Mouse (Mus musculus): ENCODE results near the gene Mrpl42. TPM values are rescaled to one million over a fixed set of nuclear protein-coding genes. Genes with fewer than 3 reads are reported as not detected.

Mrpl42 gene
- polyA plus RNA-seq, 1 experiment from 2014 or later, result 381 TPM

DNA sequence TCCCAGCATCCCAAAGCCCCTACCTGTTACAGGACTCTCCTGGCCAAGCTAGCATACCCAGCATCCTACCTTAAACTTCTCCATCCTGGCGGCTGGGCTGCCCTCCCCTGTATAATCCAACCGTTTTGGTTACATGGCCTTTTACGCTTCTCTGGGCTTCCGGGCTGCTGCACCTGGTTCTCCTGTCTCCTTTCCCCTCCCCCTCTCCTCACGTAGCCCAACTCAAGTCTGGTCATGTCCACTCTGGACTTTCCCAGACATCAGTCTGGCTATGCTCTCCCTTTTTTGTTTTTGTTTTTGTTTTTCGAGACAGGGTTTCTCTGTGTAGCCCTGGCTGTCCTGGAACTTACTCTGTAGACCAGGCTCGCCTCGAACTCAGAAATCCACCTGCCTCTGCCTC lies 10.9 kb upstream of the Mrpl42 start:
- Histone ChIP-seq H3K27me3 (ENCODE audit: poor library complexity, severe bottlenecking) (no peaks in the 10 kb centered on the region), H3K27ac (no peak overlapping the region), H3K4me1 (peaks cover 18% of the 10 kb centered on the region), H3K4me3 (no peak overlapping the region), H3K36me3 (replicated peaks) (peaks cover 6% of the 10 kb centered on the region), H3K9me3 (no peaks in the 10 kb centered on the region)
- WGBS, result 88% methylated on average over 8 of the region's 8 CpGs
- DNase-seq (ENCODE audit: extremely low spot score, low spot score), result no peak

- 83% methylated on average over 3 of the region's 3 CpGs for WGBS
- no peaks in the 10 kb centered on the region for H3K36me3 ChIP-seq (replicated peaks)
- no peaks in the 10 kb centered on the region for H3K27me3 ChIP-seq (ENCODE audit: poor library complexity, severe bottlenecking)
- no peak overlapping the region for H3K4me3 ChIP-seq
- H3K27ac ChIP-seq, result no peak overlapping the region
- H3K9me3 ChIP-seq, result no peaks in the 10 kb centered on the region
- DNase-seq (ENCODE audit: extremely low spot score, low spot score), result no peak
- peaks cover 7% of the 10 kb centered on the region for H3K4me1 ChIP-seq
Measured at GRCm38 (mm10) chr10:95509263-95509662, 7.5 kb upstream of the Mrpl42 start.

DNA sequence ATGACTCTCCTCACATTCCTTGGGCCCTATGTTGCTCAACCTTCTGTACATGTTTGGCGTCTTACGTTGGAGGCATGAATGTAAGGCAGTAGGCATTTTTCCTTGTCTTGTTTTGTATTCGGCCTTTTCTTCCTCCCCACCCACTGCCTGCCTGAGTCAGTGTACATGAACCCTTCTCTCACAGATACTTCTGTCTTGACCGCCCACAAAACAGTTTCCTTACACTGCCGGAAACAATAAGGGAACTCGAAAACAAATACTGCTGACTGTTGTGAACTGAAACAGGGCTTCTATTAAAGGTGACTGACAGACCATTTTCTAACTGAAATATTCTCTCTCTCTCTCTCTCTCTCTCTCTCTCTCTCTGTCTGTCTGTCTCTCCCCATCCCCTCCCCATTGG lies 7.1 kb upstream of the Mrpl42 start:
- WGBS, result 86% methylated on average over 6 of the region's 6 CpGs
- no peak overlapping the region for H3K4me3 ChIP-seq
- no peaks in the 10 kb centered on the region for H3K36me3 ChIP-seq (replicated peaks)
- DNase-seq (ENCODE audit: extremely low spot score, low spot score), result no peak
- no peaks in the 10 kb centered on the region for H3K27me3 ChIP-seq (ENCODE audit: poor library complexity, severe bottlenecking)
- H3K4me1 ChIP-seq, result peaks cover 2% of the 10 kb centered on the region
- H3K27ac ChIP-seq, result no peak overlapping the region
- H3K9me3 ChIP-seq, result no peaks in the 10 kb centered on the region

- Histone ChIP-seq H3K4me1 (no peaks in the 10 kb centered on the region), H3K36me3 (replicated peaks) (no peaks in the 10 kb centered on the region), H3K4me3 (no peak overlapping the region), H3K9me3 (no peaks in the 10 kb centered on the region), H3K27ac (no peak overlapping the region), H3K27me3 (ENCODE audit: poor library complexity, severe bottlenecking) (no peaks in the 10 kb centered on the region)
- 87% methylated on average over 8 of the region's 8 CpGs for WGBS
- DNase-seq (ENCODE audit: extremely low spot score, low spot score), result no peak
Measured at GRCm38 (mm10) chr10:95508126-95508525, 6.4 kb upstream of the Mrpl42 start.

GRCm38 (mm10) chr10:95504341-95504740 lies 2.6 kb upstream of the Mrpl42 start:
- WGBS, result 70% methylated on average over 1 of the region's 1 CpGs

GRCm38 (mm10) chr10:95503443-95504235 lies 1.9 kb upstream of the Mrpl42 start:
- H3K9me3 ChIP-seq, result no peaks in the 10 kb centered on the region
- WGBS, result 92% methylated on average over 14 of the region's 14 CpGs
- no peak overlapping the region for H3K4me3 ChIP-seq
- DNase-seq (ENCODE audit: extremely low spot score, low spot score), result no peak
- H3K36me3 ChIP-seq (replicated peaks), result peaks cover 11% of the 10 kb centered on the region
- peaks cover 16% of the 10 kb centered on the region for H3K4me1 ChIP-seq
- H3K27ac ChIP-seq, result no peak overlapping the region
- H3K27me3 ChIP-seq (ENCODE audit: poor library complexity, severe bottlenecking), result no peaks in the 10 kb centered on the region

More at GRCm38 (mm10) chr10:95504341-95504740, 2.6 kb upstream of the Mrpl42 start:
- Histone ChIP-seq H3K4me1 (peaks cover 16% of the 10 kb centered on the region), H3K4me3 (no peak overlapping the region), H3K27ac (no peak overlapping the region), H3K27me3 (ENCODE audit: poor library complexity, severe bottlenecking) (no peaks in the 10 kb centered on the region), H3K9me3 (no peaks in the 10 kb centered on the region), H3K36me3 (replicated peaks) (0 out of 2 replicates have a peak, but pooled peaks cover 6% of the 10 kb centered on the region)
- no peak for DNase-seq (ENCODE audit: extremely low spot score, low spot score)

GRCm38 (mm10) chr10:95501033-95501432 lies 707 bp downstream of the Mrpl42 start:
- DNase-seq (ENCODE audit: extremely low spot score, low spot score), result no peak
- no peaks in the 10 kb centered on the region for H3K27me3 ChIP-seq (ENCODE audit: poor library complexity, severe bottlenecking)
- no peaks in the 10 kb centered on the region for H3K9me3 ChIP-seq

DNA sequence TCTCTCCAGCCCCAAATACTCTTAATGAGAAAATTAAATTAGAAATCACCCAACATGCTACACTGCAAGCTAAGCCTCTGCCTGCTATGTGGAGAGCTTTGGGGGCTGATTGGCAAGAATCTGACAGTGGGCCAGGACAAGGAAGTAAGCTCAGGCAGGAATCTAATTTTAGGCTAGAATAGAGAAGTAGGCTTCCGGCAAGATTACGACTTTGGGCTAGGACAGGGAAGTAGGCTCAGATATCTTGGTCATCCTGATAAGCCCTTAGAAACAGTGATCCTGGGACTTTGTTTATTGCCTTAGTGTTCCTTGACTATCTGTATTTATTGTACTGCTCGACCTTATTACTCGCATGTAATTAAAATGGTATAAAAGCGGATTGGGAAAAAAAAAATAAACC lies 7.5 kb downstream of the Mrpl42 start:
- no peak for DNase-seq (ENCODE audit: extremely low spot score, low spot score)
- WGBS, result 96% methylated on average over 5 of the region's 5 CpGs
- Histone ChIP-seq H3K27ac (no peak overlapping the region), H3K4me3 (no peak overlapping the region), H3K4me1 (no peaks in the 10 kb centered on the region), H3K27me3 (ENCODE audit: poor library complexity, severe bottlenecking) (no peaks in the 10 kb centered on the region), H3K36me3 (replicated peaks) (peaks cover 99% of the 10 kb centered on the region), H3K9me3 (peaks cover 4% of the 10 kb centered on the region; the same call in 1 of the 2 replicates)

More at GRCm38 (mm10) chr10:95501033-95501432, 707 bp downstream of the Mrpl42 start:
- Histone ChIP-seq H3K36me3 (replicated peaks) (peaks cover 37% of the 10 kb centered on the region), H3K27ac (peak overlapping the region; percentile 97), H3K4me3 (peak overlapping the region; percentile 82), H3K4me1 (peaks cover 16% of the 10 kb centered on the region)
- WGBS, result 3% methylated on average over 7 of the region's 7 CpGs

DNA sequence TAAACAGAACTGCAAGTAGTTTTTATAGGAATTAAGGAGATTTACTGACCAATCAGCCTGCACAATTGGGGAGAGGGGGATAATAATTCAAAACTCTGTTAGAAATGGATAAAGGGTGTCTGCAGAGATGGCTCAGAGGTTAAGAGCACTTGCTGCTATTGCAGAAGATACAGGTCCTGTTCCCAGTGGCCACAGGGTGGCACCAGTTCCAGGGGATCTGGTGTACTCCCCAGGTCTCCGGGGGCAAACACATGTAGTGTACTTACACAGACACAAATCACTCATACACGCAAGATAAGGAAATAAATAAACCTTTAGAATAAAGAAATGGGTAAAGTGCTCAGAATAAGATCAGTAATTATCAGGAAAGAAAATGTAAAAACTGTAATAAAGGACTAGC lies 12.1 kb downstream of the Mrpl42 start:
- no peak for DNase-seq (ENCODE audit: extremely low spot score, low spot score)
- Histone ChIP-seq H3K27ac (no peak overlapping the region), H3K36me3 (replicated peaks) (peaks cover 99% of the 10 kb centered on the region), H3K4me3 (no peak overlapping the region), H3K9me3 (peaks cover under 1% of the 10 kb centered on the region; the same call in 1 of the 2 replicates), H3K4me1 (no peaks in the 10 kb centered on the region), H3K27me3 (ENCODE audit: poor library complexity, severe bottlenecking) (no peaks in the 10 kb centered on the region)
- 88% methylated on average over 2 of the region's 2 CpGs for WGBS

DNA sequence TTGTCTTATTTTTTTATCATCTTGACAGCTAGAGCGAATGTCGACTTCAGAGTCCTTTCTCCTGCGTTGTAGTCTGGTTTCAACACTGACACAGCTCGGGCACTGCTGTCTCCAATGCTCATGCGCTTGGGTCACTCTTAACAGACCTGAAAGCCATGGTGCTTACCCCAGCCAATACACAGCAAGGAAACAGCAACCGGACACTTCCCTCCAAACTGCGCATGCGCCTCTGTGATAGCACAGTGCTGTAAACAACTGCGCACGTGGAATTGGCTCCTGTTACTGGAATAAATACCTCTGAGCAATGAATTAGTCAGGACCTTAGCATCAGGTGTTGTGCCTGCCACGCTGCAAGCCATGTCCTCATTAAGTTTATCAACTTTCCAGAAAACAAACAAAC lies 24.2 kb downstream of the Mrpl42 start:
- peaks cover 6% of the 10 kb centered on the region; the same call in 1 of the 2 replicates for H3K4me1 ChIP-seq
- H3K27me3 ChIP-seq (ENCODE audit: poor library complexity, severe bottlenecking), result no peaks in the 10 kb centered on the region
- WGBS, result 82% methylated on average over 11 of the region's 11 CpGs
- H3K9me3 ChIP-seq, result no peaks in the 10 kb centered on the region
- DNase-seq (ENCODE audit: extremely low spot score, low spot score), result no peak
- no peak overlapping the region for H3K27ac ChIP-seq
- H3K36me3 ChIP-seq (replicated peaks), result peaks cover 26% of the 10 kb centered on the region
- H3K4me3 ChIP-seq, result no peak overlapping the region

GRCm38 (mm10) chr10:95475923-95476322 lies 25.8 kb downstream of the Mrpl42 start:
- Histone ChIP-seq H3K4me3 (no peak overlapping the region), H3K9me3 (no peaks in the 10 kb centered on the region), H3K36me3 (replicated peaks) (peaks cover 14% of the 10 kb centered on the region), H3K27me3 (ENCODE audit: poor library complexity, severe bottlenecking) (no peaks in the 10 kb centered on the region), H3K4me1 (peaks cover 6% of the 10 kb centered on the region; the same call in 1 of the 2 replicates), H3K27ac (no peak overlapping the region)
- peak; percentile 81 for DNase-seq (ENCODE audit: extremely low spot score, low spot score)
- 18% methylated on average over 10 of the region's 10 CpGs for WGBS

- no peaks in the 10 kb centered on the region for H3K36me3 ChIP-seq (replicated peaks)
- no peak for DNase-seq (ENCODE audit: extremely low spot score, low spot score)
- H3K4me3 ChIP-seq, result no peak overlapping the region
- 87% methylated on average over 11 of the region's 11 CpGs for WGBS
- no peaks in the 10 kb centered on the region for H3K9me3 ChIP-seq
- peaks cover 6% of the 10 kb centered on the region; the same call in 1 of the 2 replicates for H3K4me1 ChIP-seq
- no peaks in the 10 kb centered on the region for H3K27me3 ChIP-seq (ENCODE audit: poor library complexity, severe bottlenecking)
- H3K27ac ChIP-seq, result no peak overlapping the region
Measured at GRCm38 (mm10) chr10:95471889-95472547, 29.7 kb downstream of the Mrpl42 start.

- Histone ChIP-seq H3K4me1 (peaks cover 6% of the 10 kb centered on the region; the same call in 1 of the 2 replicates), H3K9me3 (no peaks in the 10 kb centered on the region), H3K36me3 (replicated peaks) (no peaks in the 10 kb centered on the region), H3K4me3 (no peak overlapping the region), H3K27ac (no peak overlapping the region), H3K27me3 (ENCODE audit: poor library complexity, severe bottlenecking) (no peaks in the 10 kb centered on the region)
- WGBS, result 79% methylated on average over 3 of the region's 3 CpGs
- no peak for DNase-seq (ENCODE audit: extremely low spot score, low spot score)
Measured at GRCm38 (mm10) chr10:95471186-95471585, 30.6 kb downstream of the Mrpl42 start.
